Mouse (Mus musculus) lung, postnatal 36 days (tissue): Measurements from ENCODE around the gene Hdlbp.

ENCODE experiments used
- DNase-seq: peaks from one replicate; pipeline ENCODE4 v3.0.0; 2022; ENCODE audit warnings: mixed read lengths

Gene Hdlbp

GRCm38 (mm10) chr1:93445111-93445821 lies 33.3 kb downstream of the Hdlbp start:
- peak; percentile 86 for DNase-seq

- peak; percentile 91 for DNase-seq
These were observed 34.1 kb downstream of the Hdlbp start for GRCm38 (mm10) chr1:93444405-93445110.

GRCm38 (mm10) chr1:93439321-93439720 lies 39.3 kb downstream of the Hdlbp start:
- DNase-seq = no peak

GRCm38 (mm10) chr1:93432087-93432486 lies 46.5 kb downstream of the Hdlbp start:
- DNase-seq = no peak

- DNase-seq = no peak
These were observed 75.2 kb downstream of the Hdlbp start for GRCm38 (mm10) chr1:93403403-93403802.

GRCm38 (mm10) chr1:93401191-93402052 lies 77.2 kb downstream of the Hdlbp start:
- DNase-seq = peak; percentile 59

- no peak for DNase-seq
These were observed 89.7 kb downstream of the Hdlbp start for GRCm38 (mm10) chr1:93388906-93389305.

GRCm38 (mm10) chr1:93387198-93387597 lies 91.4 kb downstream of the Hdlbp start:
- no peak for DNase-seq

GRCm38 (mm10) chr1:93379117-93379516 lies 99.5 kb downstream of the Hdlbp start:
- no peak for DNase-seq

GRCm38 (mm10) chr1:93377307-93377706 lies 101.3 kb downstream of the Hdlbp start:
- no peak for DNase-seq

- no peak for DNase-seq
These were observed 105.0 kb downstream of the Hdlbp start, which contains the start of gene Ano7 for GRCm38 (mm10) chr1:93373665-93374064. TSS of gene Ano7 (plus strand) at chr1:93373930.

- peak; percentile 20 for DNase-seq
These were observed 113.0 kb downstream of the Hdlbp start for GRCm38 (mm10) chr1:93365641-93366040.

- no peak for DNase-seq
These were observed 116.0 kb downstream of the Hdlbp start for GRCm38 (mm10) chr1:93362661-93363060.
